Mouse (Mus musculus): ENCODE measurements around the gene Pm20d1. TPM values are rescaled to one million over a fixed set of nuclear protein-coding genes. Genes with fewer than 3 reads are reported as not detected.
A peak's percentile ranks its signal among the peaks of the same experiment; 100 is the strongest.

Gene Pm20d1
- total RNA-seq, 2 experiments from 2014 or later = 1.3 to 1.6 TPM

GRCm38 (mm10) chr1:131828297-131829126 is 31.3 kb downstream of the Pm20d1 start:
- peak; percentile 28 for DNase-seq

GRCm38 (mm10) chr1:131829279-131829678 is 32.1 kb downstream of the Pm20d1 start:
- no peak for DNase-seq

GRCm38 (mm10) chr1:131830561-131830960 is 33.4 kb downstream of the Pm20d1 start:
- DNase-seq = no peak

- no peak for DNase-seq
These were observed 33.9 kb downstream of the Pm20d1 start for GRCm38 (mm10) chr1:131830971-131831641.

GRCm38 (mm10) chr1:131837035-131837434 is 39.9 kb downstream of the Pm20d1 start:
- DNase-seq = no peak

GRCm38 (mm10) chr1:131838542-131838941 is 41.4 kb downstream of the Pm20d1 start:
- DNase-seq = no peak

- DNase-seq = peak; percentile 35
These were observed 42.1 kb downstream of the Pm20d1 start for GRCm38 (mm10) chr1:131839279-131839678.

GRCm38 (mm10) chr1:131842221-131842620 is 45.0 kb downstream of the Pm20d1 start:
- DNase-seq = no peak

GRCm38 (mm10) chr1:131843758-131844157 is 46.6 kb downstream of the Pm20d1 start:
- no peak for DNase-seq

GRCm38 (mm10) chr1:131844883-131845282 is 47.7 kb downstream of the Pm20d1 start:
- no peak for DNase-seq

- DNase-seq = peak; percentile 67
These were observed 49.1 kb downstream of the Pm20d1 start for GRCm38 (mm10) chr1:131846255-131846654.

GRCm38 (mm10) chr1:131861811-131862210 is 64.6 kb downstream of the Pm20d1 start:
- DNase-seq = no peak

- DNase-seq = no peak
These were observed 68.4 kb downstream of the Pm20d1 start for GRCm38 (mm10) chr1:131865596-131865995.

- DNase-seq = no peak
These were observed 69.3 kb downstream of the Pm20d1 start for GRCm38 (mm10) chr1:131866304-131866999.

- DNase-seq = peak; percentile 94
These were observed 70.1 kb downstream of the Pm20d1 start, which contains the start of gene Rab29 for GRCm38 (mm10) chr1:131867093-131867945. Gene Rab29, plus strand, starts transcription at chr1:131867224.

GRCm38 (mm10) chr1:131867946-131868290 is 70.7 kb downstream of the Pm20d1 start:
- DNase-seq = no peak

GRCm38 (mm10) chr1:131869561-131869960 is 72.4 kb downstream of the Pm20d1 start:
- DNase-seq = no peak

Other genes starting within 250 kb of the Pm20d1 start
- gene Avpr1b, start 198.1 kb upstream of the Pm20d1 start, total RNA-seq (2021) = not detected
- gene Ctse, start 159.1 kb upstream of the Pm20d1 start, total RNA-seq (2021) = 1 to 10 TPM in 1 of 2 experiments, under 1 TPM in 1; 0.56 to 4.4 TPM
- gene Rab7b, start 108.7 kb upstream of the Pm20d1 start, total RNA-seq (2021) = 1 to 10 TPM; 6.3 to 9.2 TPM
- gene Slc26a9, start 53.4 kb upstream of the Pm20d1 start, total RNA-seq (2021) = not detected
- gene Slc41a1, start 30.1 kb downstream of the Pm20d1 start, total RNA-seq (2021) = 10 to 100 TPM; 56.1 to 64.2 TPM
- 1 to 10 TPM; 7.1 to 8.9 TPM for gene Rab29, start 69.8 kb downstream of the Pm20d1 start, total RNA-seq (2021)
- gene Nucks1, start 113.2 kb downstream of the Pm20d1 start, total RNA-seq (2021) = 100 to 1,000 TPM; 102 to 105 TPM
- gene Slc45a3, start 165.6 kb downstream of the Pm20d1 start, total RNA-seq (2021) = 1 to 10 TPM in 1 of 2 experiments, under 1 TPM in 1; 0.87 to 1.7 TPM
- gene Elk4, start 210.2 kb downstream of the Pm20d1 start, total RNA-seq (2021) = 10 to 100 TPM; 76.7 to 86.1 TPM

Data from gastrocnemius, postnatal 10 days (tissue).